Mouse (Mus musculus): ENCODE results near the gene Tex33.

GRCm38 (mm10) chr15:78403896-78404295 is 8.2 kb upstream of the Tex33 start:
- TF ChIP-seq POLR2A (IDR thresholded peaks at IDR 0.05; ENCODE audit: low read depth, low read length) (no peak), CTCF (IDR thresholded peaks at IDR 0.05; ENCODE audit: extremely low read depth, insufficient read depth, insufficient read length, insufficient replicate concordance) (no peak)

Measured in spleen, adult 2 months (tissue).